Mouse (Mus musculus): Measurements from ENCODE around the gene Olfr781.
"Not testable (repeated sequence)": the region's sequence is repeated elsewhere in the genome, so short reads cannot be mapped to it uniquely, and the experiment has no call there.

Gene Olfr781

GRCm38 (mm10) chr10:129328554-129328953, at the start of gene Olfr781:
Gene Olfr781 (plus strand): TSS chr10:129328854.
- no peak for DNase-seq (ENCODE audit: low spot score)

DNA sequence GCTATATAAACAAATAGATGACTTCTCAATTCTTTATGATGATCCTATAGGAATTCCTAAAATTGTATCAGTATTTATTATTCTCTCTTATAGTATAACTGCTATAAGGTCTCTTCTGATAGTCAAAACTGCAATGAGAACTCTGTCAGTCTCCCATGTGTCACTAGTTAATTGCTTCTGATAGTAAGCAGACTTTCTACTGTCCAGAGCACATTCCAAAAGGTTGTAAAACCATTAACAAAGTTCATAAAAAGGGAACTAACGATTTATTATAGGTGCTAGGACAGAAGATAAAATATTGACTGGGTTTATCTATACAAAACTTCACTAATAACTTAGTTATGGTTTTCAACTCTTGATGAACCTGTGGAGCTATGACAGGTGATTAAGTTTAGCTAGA, 15.7 kb upstream of the Olfr781 start:
- DNase-seq (ENCODE audit: low spot score) = not testable (repeated sequence)

- DNase-seq (ENCODE audit: low spot score) = not testable (repeated sequence)
Observed at GRCm38 (mm10) chr10:129313521-129313920, 15.1 kb upstream of the Olfr781 start.

DNA sequence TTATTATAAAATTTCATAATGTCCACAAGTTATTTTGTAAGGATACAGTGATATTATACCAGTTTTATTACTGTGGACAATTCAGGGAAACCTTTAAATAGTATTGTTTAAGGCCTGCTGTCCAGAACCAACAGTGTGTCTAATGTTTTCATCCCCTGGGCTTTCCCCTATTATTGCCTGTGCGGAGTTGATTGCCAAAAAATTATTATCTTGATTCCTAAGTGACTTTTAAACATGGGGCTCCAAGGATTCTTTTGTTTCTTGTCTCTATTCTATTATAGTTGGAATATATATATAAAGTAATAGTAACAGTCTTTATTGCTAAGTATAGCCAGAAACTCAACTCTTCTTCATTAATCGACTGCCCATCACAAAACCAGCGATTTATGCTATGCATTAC, 10.8 kb upstream of the Olfr781 start, which contains the start of gene Olfr780:
Gene Olfr780, plus strand, starts transcription at position 301 of the 400 bp plus-strand sequence.
- DNase-seq (ENCODE audit: low spot score) = no peak

DNA sequence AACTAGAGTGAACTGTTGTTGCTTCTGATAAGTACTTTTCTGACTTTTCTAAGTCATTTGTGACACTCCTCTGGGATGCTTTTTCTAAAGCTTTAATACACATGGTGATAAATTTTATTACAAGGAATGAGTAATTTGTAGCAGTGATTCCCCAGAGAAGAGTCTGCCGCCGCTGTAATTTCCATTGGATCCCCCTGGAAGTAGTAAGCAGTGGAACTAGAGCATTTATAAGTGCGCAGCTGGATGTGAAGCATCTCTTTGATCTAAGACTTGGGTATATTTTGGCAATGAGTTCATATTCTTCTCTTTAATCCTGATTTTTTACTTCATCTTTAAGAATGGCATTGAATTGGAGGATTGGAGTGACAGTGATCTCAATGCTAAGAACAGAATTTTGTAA, 19.9 kb downstream of the Olfr781 start, which contains the start of gene Olfr782:
Gene Olfr782, plus strand, starts transcription at position 301 of the 400 bp plus-strand sequence.
- DNase-seq (ENCODE audit: low spot score) = no peak

GRCm38 (mm10) chr10:129352475-129352874, 23.8 kb downstream of the Olfr781 start:
- DNase-seq (ENCODE audit: low spot score) = not testable (repeated sequence)

GRCm38 (mm10) chr10:129356496-129356895, 27.8 kb downstream of the Olfr781 start:
- not testable (repeated sequence) for DNase-seq (ENCODE audit: low spot score)

DNA sequence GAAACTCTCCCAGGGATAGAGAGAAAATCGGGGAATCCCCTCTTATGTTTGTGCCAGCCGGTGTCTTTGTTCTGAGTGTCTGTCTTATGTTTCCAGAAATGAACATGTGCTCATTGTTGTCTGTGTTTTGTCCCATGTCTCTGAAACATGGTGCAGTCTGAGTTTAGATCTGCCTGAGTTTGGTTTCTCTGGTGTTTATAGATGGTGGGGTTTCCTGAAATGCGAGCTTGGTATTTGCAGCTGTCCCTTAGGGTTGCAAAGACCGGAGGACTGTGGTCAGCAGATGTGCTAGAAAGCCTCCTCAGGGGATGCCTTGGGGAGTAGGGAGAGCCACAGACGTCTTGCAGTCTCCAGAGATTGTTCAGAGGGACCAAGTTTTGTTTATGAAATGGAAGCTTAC, 28.7 kb downstream of the Olfr781 start:
- DNase-seq (ENCODE audit: low spot score) = no peak

DNA sequence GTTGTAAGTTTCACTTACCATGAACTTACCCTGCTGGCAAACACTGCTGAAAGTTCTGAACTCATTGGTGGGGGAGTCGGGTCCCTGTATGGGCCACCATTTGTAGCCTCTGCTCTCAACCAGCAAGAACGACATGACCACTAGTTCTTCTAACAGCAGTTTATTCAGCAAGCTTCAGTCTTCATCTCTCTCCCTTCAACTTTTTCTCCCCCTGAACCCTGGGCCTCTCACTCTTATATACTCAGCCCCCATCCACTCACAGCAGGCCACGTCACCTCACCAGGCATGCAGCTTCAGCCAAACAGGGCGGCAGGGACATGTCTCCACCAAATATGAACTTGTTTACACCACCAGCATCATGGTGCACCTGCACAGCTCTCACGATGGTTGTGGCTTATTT, 45.4 kb downstream of the Olfr781 start:
- DNase-seq (ENCODE audit: low spot score) = not testable (repeated sequence)

Data from ovary, postnatal 36 days (tissue).